Mouse (Mus musculus): ENCODE measurements around the gene Cyba.

The Cyba gene

DNA sequence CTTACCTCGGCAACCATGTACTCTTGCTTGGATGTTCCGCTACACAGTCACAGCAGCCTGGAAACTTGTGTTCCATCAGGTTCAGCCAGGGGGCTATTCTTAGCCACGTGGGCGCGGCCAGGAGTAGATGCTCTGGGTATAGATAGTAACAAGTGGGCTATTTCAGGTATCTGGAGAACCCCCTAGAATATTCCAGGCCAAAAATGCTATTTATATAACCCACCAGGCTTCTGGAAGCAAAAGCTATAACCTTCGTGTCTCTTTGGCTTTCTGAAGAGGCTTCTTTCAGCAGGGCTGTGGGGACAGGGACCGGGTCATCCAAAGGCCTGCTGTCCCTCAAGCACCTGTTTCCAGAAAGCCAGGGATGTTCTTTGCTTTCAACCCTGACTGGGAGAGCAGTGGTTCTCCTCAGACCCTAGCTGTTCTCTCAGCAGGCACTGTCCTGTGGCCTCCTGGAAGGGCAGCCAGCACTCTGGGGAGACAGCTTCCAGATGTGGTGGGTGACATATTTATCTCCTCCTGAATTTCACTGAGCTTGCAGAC, 18.5 kb upstream of the Cyba start:
- DNase-seq: no peak

GRCm38 (mm10) chr8:122445203-122445602, 12.5 kb upstream of the Cyba start:
- DNase-seq: no peak

DNA sequence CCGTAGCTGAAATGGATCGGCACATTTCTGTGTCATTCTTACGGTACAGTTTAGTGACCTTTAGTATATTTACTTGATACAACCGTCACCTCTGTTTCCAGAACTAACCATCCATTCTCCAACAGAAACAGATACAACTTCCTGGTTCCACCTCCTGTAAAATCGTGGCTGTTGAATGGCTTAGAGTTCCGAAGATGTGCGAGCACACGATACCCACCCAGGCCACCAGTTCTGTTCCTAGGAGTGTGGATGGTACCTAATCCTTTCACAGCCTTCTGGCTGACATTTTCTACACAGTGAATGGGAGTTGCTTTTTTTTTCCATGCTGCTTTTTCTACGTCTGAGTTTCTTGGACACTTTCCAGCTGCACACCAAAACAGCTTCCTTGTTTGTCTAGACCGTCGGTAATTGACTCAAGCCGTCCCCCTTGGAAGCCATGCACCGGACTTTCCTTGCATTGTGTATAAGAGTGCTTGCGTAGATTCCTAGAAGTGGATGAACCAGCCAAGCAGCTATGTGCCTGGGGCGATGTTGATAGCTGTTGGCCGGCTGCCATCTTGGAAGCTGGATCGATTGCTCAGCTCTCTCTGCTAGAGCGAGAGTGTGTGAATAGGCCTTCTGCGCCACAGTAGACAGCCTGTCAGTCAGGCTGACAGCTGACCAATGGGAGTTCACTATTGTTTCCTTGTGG, 11.5 kb upstream of the Cyba start:
- peak; percentile 89 for DNase-seq

- peak; percentile 99 to 100 for DNase-seq
Measured at GRCm38 (mm10) chr8:122443262-122444006, 10.7 kb upstream of the Cyba start, which contains the start of gene Mvd. Gene Mvd, minus strand, starts transcription at chr8:122443422.

GRCm38 (mm10) chr8:122442781-122443180, 10.1 kb upstream of the Cyba start:
- DNase-seq: no peak

DNA sequence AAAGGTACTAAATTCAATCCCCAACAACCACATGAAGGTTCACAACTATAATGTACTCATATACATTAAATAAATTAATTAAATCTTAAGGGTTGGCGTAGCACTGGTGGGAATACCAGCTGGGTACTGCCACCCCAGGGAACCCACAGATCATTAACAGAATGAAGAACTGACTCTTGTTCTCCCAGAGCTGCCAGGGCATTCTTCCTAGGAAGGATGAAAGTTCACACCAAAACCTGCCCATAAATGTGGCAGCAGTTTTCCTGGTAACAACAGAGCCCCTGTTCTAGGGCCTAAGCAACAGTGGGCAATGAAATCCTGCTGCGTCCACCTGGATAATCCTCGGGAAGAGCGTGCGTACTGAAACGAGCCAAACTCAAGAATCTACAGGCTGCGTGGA, 9.6 kb upstream of the Cyba start:
- DNase-seq: no peak

DNA sequence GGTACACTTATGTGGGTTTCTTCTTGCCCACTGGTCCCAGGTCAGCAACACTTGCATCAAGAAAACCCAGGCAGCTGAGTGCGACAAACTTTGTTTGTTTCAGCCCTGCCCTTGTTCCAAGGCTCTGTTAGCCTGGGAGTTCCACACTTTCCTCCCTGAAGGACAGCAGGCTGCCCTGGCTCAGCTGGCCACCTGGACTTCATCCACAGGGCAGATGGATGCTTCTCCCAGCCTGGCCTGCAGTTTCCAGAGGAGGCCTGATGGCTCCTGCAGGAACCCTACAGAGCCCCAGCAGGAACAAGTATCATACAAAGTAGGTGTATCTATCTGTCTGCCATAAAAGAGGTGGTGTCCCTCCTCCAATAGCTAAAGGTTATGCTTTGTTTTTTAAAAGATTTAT, 8.6 kb upstream of the Cyba start:
- no peak for DNase-seq

- no peak for DNase-seq
Measured at GRCm38 (mm10) chr8:122439336-122439735, 6.6 kb upstream of the Cyba start.

- DNase-seq: no peak
Measured at GRCm38 (mm10) chr8:122437708-122438331, 5.1 kb upstream of the Cyba start.

DNA sequence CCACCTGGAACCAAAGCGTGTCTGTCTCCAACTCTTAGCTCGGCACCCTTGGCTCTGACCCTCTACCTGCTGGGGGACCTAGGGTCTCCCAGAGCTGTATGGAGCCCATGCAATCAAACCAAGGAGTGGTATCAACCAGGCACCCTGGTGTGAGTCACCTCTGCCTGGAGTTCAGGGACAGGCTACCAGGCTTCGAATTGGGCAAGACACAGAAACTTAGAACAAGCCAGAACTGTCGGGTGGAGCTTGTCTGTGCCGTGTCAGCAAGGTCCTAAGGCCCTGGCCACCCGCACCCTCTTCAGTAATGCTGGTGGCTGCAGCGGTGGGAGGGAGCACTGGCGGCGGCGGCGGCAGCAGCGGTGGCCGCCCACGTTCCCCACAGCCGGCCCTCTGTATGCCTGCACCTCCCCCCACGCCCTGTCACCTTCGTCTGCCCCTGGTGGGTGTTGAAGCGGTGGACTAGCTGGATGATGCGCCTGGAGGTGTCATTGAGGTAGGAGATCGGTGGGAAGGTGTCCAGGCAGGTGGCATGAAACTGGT, 3.9 kb upstream of the Cyba start:
- DNase-seq: no peak

DNA sequence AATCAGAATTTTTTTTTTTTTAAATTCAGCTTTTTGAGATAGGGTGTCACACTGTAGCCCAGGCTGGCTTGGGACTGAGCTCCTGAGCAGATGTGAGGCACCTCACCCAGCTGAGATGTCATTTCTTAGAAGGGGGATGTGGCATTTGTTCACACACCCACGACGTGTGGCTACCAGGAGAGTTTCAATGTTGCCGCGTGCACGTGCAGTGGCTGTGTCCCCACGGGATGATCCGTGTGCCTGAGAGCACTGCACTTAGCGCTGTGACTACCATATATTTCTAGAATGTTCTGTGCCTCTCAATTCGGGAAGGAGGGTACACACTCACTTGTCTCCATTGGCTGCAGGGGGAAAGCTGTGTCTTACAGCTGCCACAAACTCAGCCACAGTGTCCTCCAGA, 3.4 kb upstream of the Cyba start:
- no peak for DNase-seq

- no peak for DNase-seq
Measured at GRCm38 (mm10) chr8:122435375-122435774, 2.6 kb upstream of the Cyba start.

DNA sequence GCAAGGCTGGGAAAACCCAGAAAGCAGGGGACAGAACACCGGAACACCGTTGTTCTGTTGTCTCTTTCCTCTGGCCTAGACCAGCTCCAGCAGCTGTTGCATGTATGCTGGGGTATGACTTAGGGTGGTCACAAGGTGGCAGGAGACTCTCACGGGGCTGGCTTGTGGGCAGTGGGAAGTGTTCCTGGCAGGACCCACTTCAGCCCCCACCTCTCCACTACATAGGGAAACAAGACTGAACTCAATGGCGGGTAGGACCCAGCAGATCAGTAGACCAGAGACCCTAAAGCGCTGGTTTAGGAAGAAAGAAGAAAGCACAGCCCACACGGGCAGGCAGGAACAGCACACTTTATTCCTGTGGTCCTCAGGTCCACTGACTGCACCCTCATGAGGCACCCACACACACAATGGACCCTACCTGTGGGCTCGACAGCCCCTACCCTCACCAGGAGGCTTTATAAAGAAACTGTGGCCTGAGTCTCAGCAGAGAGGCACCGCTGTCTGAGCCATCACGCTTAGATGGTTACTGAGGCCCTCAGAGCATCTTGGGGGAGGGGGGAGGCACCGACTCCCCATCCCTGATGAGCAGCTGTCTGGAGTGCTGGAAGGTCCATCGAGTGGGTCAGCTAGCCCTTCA, 657 bp upstream of the Cyba start:
- no peak for DNase-seq

DNA sequence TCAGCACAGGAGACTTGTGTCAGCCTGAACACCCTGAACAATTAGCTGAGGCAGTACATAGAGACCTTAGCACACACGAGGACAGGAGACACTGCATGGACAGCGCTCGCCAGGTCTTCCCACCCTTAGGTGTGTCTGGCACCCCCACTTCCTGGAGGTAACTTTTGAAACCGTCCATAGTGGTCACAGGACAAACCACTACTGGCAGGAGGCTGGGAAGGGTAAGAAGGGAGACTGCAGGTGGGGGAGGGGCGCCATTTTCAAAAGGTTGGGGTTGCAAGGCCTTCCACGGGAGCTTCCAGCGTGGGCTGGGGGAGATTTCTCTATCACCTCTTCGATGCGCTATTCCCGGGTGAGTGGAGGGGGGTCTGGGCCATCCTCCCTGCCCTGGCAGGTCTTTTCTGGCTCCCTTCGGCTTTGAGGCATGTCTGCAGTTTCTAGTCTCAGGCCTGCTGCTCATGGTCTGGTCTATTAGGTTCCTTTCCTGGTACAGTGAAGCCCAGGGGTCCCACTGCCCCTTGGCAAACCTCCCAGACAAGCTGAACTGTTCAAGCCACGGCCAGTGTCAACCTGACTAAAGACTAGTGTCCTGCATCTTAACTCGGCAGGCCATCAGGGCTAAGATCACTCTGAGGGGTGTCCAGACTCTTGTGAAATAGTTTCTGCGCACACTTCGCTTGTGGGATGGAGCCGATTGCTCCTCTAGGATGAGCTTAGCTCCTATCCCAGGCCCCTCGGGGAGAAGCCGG, 862 bp downstream of the Cyba start:
- peak; percentile 51 to 77 for DNase-seq

- DNase-seq: peak; percentile 67 to 82
Measured at GRCm38 (mm10) chr8:122430646-122431045, 2.1 kb downstream of the Cyba start.

- DNase-seq: peak; percentile 48 to 55
Measured at GRCm38 (mm10) chr8:122430058-122430636, 2.6 kb downstream of the Cyba start.

DNA sequence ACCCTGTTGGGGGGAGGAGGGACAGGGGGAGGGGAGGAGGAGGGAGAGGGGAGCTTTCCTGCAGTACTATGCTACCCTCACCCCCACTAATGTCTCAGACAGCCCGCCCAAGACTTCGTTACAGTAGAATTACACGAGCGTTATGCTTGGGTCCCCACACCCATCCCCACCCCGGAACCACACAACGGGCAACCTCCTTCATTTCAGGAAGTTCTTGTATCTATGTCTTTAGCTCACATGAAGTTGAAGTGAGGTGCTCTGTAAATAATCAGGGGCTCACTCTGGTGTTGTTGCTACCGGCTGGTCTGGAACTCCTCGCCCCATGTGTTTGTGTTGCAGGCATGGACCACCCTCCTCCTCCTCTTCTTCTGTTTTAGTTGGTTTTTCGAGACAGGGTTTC, 4.6 kb downstream of the Cyba start:
- no peak for DNase-seq

DNA sequence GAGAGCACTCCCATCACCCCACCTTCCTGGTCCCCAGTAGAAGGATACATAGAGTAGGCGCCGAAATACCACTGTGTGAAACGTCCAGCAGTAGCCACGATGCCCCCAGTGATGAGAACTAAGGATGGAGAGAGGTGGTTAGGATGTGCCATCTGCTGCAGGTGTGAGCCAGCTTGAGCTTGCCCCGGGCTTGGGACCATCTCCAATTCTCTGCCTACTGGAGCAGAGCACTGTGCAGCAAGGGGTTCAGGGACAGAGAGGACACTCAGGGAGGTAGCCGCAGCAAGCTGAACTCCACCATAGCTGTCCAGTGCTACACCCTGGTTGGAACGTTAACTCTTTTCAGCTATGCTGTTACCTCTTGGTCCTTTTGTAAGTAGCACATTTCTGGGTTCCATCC, 5.1 kb downstream of the Cyba start:
- no peak for DNase-seq

- no peak for DNase-seq
Measured at GRCm38 (mm10) chr8:122426145-122426544, 6.6 kb downstream of the Cyba start.

DNA sequence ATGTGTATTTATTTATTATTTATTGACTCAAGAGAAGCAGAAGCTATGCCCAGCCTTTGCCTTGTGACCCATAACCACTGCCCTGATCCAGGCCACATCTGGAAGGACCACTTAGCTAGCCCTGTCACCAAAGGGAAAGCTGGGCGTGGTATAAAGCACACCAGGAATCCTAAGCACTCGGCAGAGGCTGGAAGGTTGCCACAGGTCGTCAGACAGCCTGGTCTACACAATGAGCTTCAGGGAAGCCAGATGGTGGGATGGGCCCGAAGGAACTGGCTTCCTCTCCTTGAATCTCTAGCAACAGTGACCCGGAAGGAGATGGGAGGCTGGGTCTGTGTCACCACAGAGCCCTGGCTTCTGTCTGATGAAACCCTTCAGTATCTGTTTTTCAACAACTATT, 9.1 kb downstream of the Cyba start:
- peak; percentile 60 to 78 for DNase-seq

DNA sequence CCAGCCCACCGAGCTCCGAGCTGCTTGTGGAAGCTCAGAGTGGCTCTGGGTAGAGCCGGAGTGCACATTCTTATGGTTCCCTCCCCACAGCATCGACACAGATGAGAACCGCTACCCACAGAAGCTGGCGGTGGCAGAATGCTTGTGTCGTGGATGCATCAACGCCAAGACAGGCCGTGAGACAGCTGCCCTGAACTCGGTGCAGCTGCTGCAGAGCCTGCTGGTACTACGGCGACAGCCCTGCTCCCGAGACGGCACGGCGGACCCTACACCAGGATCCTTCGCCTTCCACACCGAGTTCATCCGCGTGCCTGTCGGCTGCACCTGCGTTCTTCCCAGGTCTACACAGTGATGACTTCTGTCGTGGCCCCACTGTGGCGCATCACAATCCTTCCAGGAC, 9.5 kb downstream of the Cyba start:
- DNase-seq: no peak
